Mouse (Mus musculus) C2C12 (cell line): ENCODE results near the gene Pbxip1. TPM values are rescaled to one million over a fixed set of nuclear protein-coding genes. Genes with fewer than 3 reads are reported as not detected.

Experiments
- H3K27me3 ChIP-seq: one replicate; pipeline ENCODE4 v1.6.1; 2011; ENCODE audit not compliant: control insufficient read depth, insufficient read depth, insufficient read length
- H3K36me3 ChIP-seq: one replicate; pipeline ENCODE4 v1.6.1; 2011; ENCODE audit not compliant: control insufficient read depth, insufficient read depth
- H3K4me3 ChIP-seq: one replicate; pipeline ENCODE4 v1.5.1; 2011; ENCODE audit warnings: mild to moderate bottlenecking, control low read depth; ENCODE audit not compliant: poor library complexity, insufficient read depth, severe bottlenecking
- H3K79me2 ChIP-seq: one replicate; pipeline ENCODE4 v1.6.1; 2011; ENCODE audit not compliant: control insufficient read depth, insufficient read depth
- H3K79me3 ChIP-seq: one replicate; pipeline ENCODE4 v1.6.1; 2011; ENCODE audit warnings: low read depth, control low read depth
- H3ac ChIP-seq: one replicate; pipeline ENCODE3; 2011; ENCODE audit warnings: low read depth; ENCODE audit not compliant: control insufficient read depth, insufficient read length
- CEBPB ChIP-seq: IDR thresholded peaks from one replicate; pipeline ENCODE4 v1.6.1; 2011; ENCODE audit warnings: low read depth, mild to moderate bottlenecking, control low read depth, moderate library complexity
- CTCF ChIP-seq: IDR thresholded peaks from one replicate; pipeline ENCODE4 v1.5.1; 2011; ENCODE audit not compliant: control insufficient read depth, insufficient read depth, insufficient read length
- FOSL1 ChIP-seq: IDR thresholded peaks from one replicate; pipeline ENCODE4 v1.8.0; 2011; ENCODE audit warnings: mild to moderate bottlenecking, low read length; ENCODE audit not compliant: poor library complexity, insufficient read depth, severe bottlenecking
- MAX ChIP-seq: IDR thresholded peaks from one replicate; pipeline ENCODE4 v1.6.1; 2011; ENCODE audit warnings: mild to moderate bottlenecking, control low read depth
- MYOD1 ChIP-seq: IDR thresholded peaks from one replicate; pipeline ENCODE4 v1.6.1; 2011; ENCODE audit warnings: low read depth; ENCODE audit not compliant: control insufficient read depth, insufficient read length
- MYOG ChIP-seq: IDR thresholded peaks from one replicate; pipeline ENCODE4 v1.6.1; 2011; ENCODE audit not compliant: control insufficient read depth, insufficient read length; ENCODE audit errors: extremely low read depth
- USF1 ChIP-seq: IDR thresholded peaks from one replicate; pipeline ENCODE4 v1.6.1; 2011; ENCODE audit warnings: low read depth, mild to moderate bottlenecking, control low read depth, moderate library complexity
- polyA plus RNA-seq: library from polyadenylated mRNA; unstranded; fragments of >200 nt; fragmentation: generic; extraction: Trizol; gene quantifications from one replicate; pipeline ENCODE4 v1.2.1, GENCODE M21; 2012; ENCODE audit warnings: missing spikeins

Pbxip1 gene
- polyA plus RNA-seq, 1 experiment = 34.6 TPM

- H3K79me2 ChIP-seq = peaks cover 88% of the 10 kb centered on the region
- no peaks in the 10 kb centered on the region for H3K27me3 ChIP-seq
- TF ChIP-seq FOSL1 (no peak), CTCF (no peak), CEBPB (no peak), MYOD1 (no peak), MYOG (no peak), USF1 (no peak), MAX (no peak)
- H3K4me3 ChIP-seq = peak overlapping the region; percentile 73
- H3K36me3 ChIP-seq = peaks cover 48% of the 10 kb centered on the region
- H3ac ChIP-seq = peak overlapping the region; percentile 28
- peaks cover 56% of the 10 kb centered on the region for H3K79me3 ChIP-seq
Observed at GRCm38 (mm10) chr3:89419981-89420380, 16.5 kb upstream of the Pbxip1 start.

- Histone ChIP-seq H3ac (no peak overlapping the region), H3K79me2 (peaks cover 88% of the 10 kb centered on the region), H3K36me3 (peaks cover 48% of the 10 kb centered on the region), H3K4me3 (peak overlapping the region; percentile 73), H3K79me3 (peaks cover 54% of the 10 kb centered on the region), H3K27me3 (no peaks in the 10 kb centered on the region)
- TF ChIP-seq MYOG (no peak), USF1 (no peak), MYOD1 (no peak), CTCF (no peak), MAX (no peak), FOSL1 (no peak), CEBPB (no peak)
Observed at GRCm38 (mm10) chr3:89420421-89420820, 16.1 kb upstream of the Pbxip1 start.

- Histone ChIP-seq H3ac (peak overlapping the region; percentile 65), H3K79me3 (peaks cover 46% of the 10 kb centered on the region), H3K4me3 (peak overlapping the region; percentile 73), H3K36me3 (peaks cover 45% of the 10 kb centered on the region), H3K27me3 (no peaks in the 10 kb centered on the region), H3K79me2 (peaks cover 80% of the 10 kb centered on the region)
- TF ChIP-seq CTCF (no peak), MYOG (no peak), CEBPB (no peak)
Observed at GRCm38 (mm10) chr3:89421002-89421774, 15.3 kb upstream of the Pbxip1 start.

- Histone ChIP-seq H3K27me3 (no peaks in the 10 kb centered on the region), H3K4me3 (peak overlapping the region; percentile 28), H3ac (peak overlapping the region; percentile 52), H3K79me3 (peaks cover 38% of the 10 kb centered on the region), H3K36me3 (peaks cover 45% of the 10 kb centered on the region), H3K79me2 (peaks cover 73% of the 10 kb centered on the region)
- no peak for TF ChIP-seq FOSL1
- no peak for TF ChIP-seq USF1
- TF ChIP-seq MAX = no peak
Observed at GRCm38 (mm10) chr3:89421810-89422473, 14.6 kb upstream of the Pbxip1 start.

- H3ac ChIP-seq = no peak overlapping the region
- H3K79me2 ChIP-seq = peaks cover 66% of the 10 kb centered on the region
- TF ChIP-seq CEBPB (no peak), USF1 (no peak), MAX (no peak), FOSL1 (no peak), CTCF (no peak), MYOG (no peak), MYOD1 (no peak)
- peaks cover 31% of the 10 kb centered on the region for H3K79me3 ChIP-seq
- H3K27me3 ChIP-seq = no peaks in the 10 kb centered on the region
- H3K36me3 ChIP-seq = peaks cover 48% of the 10 kb centered on the region
- H3K4me3 ChIP-seq = peak overlapping the region; percentile 28
Observed at GRCm38 (mm10) chr3:89422556-89423205, 13.8 kb upstream of the Pbxip1 start.
